Mouse (Mus musculus): ENCODE results near the gene Dxo. TPM values are rescaled to one million over a fixed set of nuclear protein-coding genes. Genes with fewer than 3 reads are reported as not detected.

Gene Dxo
- total RNA-seq, 2 experiments from 2014 or later, result 45.1 to 52.2 TPM

DNA sequence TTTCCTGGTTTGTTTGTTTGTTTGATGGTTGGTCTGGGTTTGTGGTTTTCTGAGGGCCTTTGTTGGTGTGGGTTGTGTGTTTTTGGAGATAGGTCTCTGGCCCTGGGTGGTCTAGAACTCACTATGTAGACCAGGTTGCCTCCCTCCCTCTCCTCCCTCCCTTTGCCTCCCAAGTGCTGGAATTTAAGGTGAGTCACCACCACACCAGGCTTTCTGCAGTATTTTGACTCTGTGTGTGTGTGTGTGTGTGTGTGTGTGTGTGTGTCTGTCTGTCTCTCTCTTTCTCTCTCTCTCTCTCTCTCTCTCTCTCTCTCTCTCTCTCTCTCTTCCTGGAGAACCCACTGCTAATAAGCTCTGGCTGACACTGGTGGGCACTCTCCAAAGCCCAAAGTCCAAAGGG is 44.3 kb downstream of the Dxo start:
- no peak for DNase-seq

DNA sequence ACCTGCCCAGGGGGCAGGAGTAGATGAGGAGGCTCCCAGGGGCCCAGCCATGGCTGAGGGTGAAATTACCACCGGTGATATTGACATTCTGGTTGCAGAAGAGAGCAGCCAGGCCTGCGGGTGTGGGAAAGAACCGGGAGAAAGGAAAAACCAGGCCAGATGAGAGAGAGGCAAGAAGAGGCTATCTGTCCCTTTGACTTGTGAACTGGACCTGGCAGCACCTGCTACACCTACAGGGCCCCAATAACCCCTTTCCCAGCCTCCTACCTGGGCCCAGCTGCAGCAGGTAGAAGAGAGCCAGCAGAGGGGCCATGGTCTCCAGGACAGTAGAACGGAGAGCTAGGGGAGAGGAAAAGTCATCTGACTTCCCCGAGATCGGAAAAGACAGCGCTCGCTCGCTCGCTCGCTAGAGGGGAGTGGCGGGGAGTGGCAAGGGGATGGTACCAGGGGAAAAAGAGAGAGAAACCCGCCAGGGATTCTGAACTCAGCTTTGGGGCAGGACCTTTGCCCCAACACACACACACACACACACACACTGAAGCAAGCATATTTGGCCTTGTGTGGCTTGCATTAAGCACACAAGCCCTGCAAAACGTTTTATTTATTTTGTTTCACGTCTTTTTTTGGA is 45.0 kb downstream of the Dxo start, which contains the start of gene Gm20547:
Gene Gm20547, minus strand, starts transcription at position 360 of the 628 bp plus-strand sequence.
- peak; percentile 49 for DNase-seq

DNA sequence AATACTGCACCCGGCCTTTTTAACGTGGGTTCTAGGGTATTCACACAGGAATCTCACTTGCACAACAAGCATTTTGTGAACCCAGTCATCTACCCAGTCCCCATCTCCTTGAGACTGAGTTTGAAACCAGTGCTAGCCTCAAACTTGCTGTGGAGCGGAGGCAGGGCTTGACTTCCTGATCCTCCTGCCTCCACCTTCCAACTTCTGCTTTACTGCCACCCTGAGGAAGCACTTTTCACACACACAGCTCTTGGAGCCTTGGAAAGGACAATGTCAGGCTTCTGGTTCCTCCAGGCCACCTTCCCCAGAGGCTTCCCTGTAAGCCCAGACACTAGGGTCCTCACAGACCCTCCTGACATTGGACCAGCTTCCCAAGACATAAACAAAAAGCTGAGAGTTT is 46.5 kb downstream of the Dxo start:
- no peak for DNase-seq

DNA sequence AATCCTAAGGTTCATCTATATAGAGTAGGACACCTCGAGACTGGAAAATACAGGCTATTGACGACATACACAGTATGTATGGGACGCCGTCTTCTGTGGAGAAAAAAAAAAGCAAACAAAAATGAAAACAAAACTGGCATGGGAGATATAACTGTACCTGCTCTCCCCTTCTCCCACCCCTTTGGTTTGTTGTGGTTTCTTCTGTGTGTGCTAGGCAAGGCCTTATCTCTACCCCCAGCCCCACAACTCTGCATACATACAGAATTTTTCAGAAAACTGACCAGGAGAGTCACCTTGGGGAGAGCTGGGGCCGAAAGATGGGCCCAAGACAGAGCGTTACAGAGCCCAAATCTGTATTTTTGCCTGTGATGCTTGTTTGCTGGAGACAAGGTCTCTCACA is 47.9 kb downstream of the Dxo start:
- no peak for DNase-seq

DNA sequence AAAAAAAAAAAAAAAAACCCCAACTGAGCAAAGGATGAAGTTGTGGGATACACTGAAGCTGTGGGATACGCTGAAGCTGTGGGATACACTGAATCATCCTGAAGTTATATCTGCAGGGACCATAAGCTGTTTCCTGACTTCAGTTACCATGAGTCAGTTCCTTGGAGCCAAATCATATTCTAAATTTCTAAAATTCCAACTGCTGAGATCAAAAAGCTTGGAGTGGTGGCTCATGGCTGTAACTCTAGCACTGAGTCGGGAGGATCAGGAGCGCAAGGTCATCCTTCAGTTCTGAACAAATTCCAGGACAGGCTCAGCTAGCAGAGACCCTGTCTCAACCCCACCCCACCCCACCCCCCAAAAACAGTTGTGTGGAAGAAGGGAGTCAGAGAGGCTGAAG is 48.8 kb downstream of the Dxo start:
- no peak for DNase-seq

DNA sequence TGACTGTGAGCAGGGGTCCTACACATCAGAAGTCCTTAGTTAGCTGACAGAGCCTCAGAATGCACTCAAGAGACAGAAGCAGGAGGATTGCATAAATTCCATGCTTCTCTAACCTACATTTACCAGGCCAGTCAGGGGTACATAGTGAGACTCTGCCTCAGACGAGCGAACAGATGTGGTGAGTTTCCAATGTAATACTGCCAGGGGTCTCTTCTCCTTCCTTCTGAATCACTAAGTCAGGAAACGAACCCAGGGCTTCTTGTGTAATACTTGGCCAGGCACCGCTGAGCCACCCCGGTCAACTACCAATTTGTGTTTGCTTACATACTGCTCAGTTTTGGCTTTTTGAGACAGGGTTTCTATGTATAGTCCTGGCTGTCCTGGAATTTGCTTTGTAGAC is 51.1 kb downstream of the Dxo start:
- DNase-seq, result no peak

Small RNA genes within 50 kb of the gene (microRNA-seq; reads per million reads assigned to microRNA genes)
- gene Mir6970 (not detected), gene Mir6971 (1.4 reads per million), gene Mir6972 (not detected)

Other genes with a start within 250 kb of the Dxo start
- gene Gpsm3, start 247.2 kb upstream of the Dxo start, total RNA-seq (2021), result 10 to 100 TPM; 11.0 to 12.1 TPM
- gene Pbx2, start 245.8 kb upstream of the Dxo start, total RNA-seq (2021), result 10 to 100 TPM; 39.0 to 52.4 TPM
- gene Ager, start 239.2 kb upstream of the Dxo start, total RNA-seq (2021), result 1 to 10 TPM; 2.0 to 4.3 TPM
- 10 to 100 TPM; 70.4 to 71.5 TPM for gene Rnf5, start 233.3 kb upstream of the Dxo start, total RNA-seq (2021)
- 10 to 100 TPM; 92.7 TPM for gene Agpat1, start 232.8 kb upstream of the Dxo start, total RNA-seq (2021)
- gene Egfl8, start 221.0 kb upstream of the Dxo start, total RNA-seq (2021), result 1 to 10 TPM; 6.1 to 9.9 TPM
- 10 to 100 TPM; 47.8 to 48.0 TPM for gene Ppt2, start 208.5 kb upstream of the Dxo start, total RNA-seq (2021)
- 1 to 10 TPM; 4.5 to 7.9 TPM for gene Prrt1, start 207.5 kb upstream of the Dxo start, total RNA-seq (2021)
- gene Fkbpl, start 192.3 kb upstream of the Dxo start, total RNA-seq (2021), result 10 to 100 TPM; 11.8 to 14.4 TPM
- gene Atf6b, start 189.9 kb upstream of the Dxo start, total RNA-seq (2021), result 10 to 100 TPM; 37.8 to 40.1 TPM
- 10 to 100 TPM; 40.6 to 47.3 TPM for gene Tnxb, start 166.5 kb upstream of the Dxo start, total RNA-seq (2021)
- gene C4b, start 93.1 kb upstream of the Dxo start, total RNA-seq (2021), result 100 to 1,000 TPM in 1 of 2 experiments, 10 to 100 TPM in 1; 88.4 to 156 TPM
- gene Cyp21a1, start 32.5 kb upstream of the Dxo start, total RNA-seq (2021), result 1,000 to 10,000 TPM; 2,477 to 2,588 TPM
- 10 to 100 TPM; 31.8 to 33.0 TPM for gene Stk19, start 74 bp upstream of the Dxo start, total RNA-seq (2021)
- gene Skiv2l, start 13.2 kb downstream of the Dxo start, total RNA-seq (2021), result 10 to 100 TPM; 49.2 to 60.8 TPM
- 10 to 100 TPM; 44.2 to 48.4 TPM for gene Nelfe, start 13.4 kb downstream of the Dxo start, total RNA-seq (2021)
- gene Cfb, start 25.5 kb downstream of the Dxo start, total RNA-seq (2021), result 100 to 1,000 TPM; 158 to 363 TPM
- gene Zbtb12, start 42.5 kb downstream of the Dxo start, total RNA-seq (2021), result 10 to 100 TPM; 13.5 to 17.8 TPM
- under 1 TPM in 1 of 2 experiments, not detected in 1; 0.21 TPM for gene Gm20547, start 45.0 kb downstream of the Dxo start, total RNA-seq (2021)
- 10 to 100 TPM; 41.1 TPM for gene C2, start 61.2 kb downstream of the Dxo start, total RNA-seq (2021)
- 100 to 1,000 TPM; 113 to 137 TPM for gene Ehmt2, start 61.5 kb downstream of the Dxo start, total RNA-seq (2021)
- gene Slc44a4, start 77.4 kb downstream of the Dxo start, total RNA-seq (2021), result 1 to 10 TPM in 1 of 2 experiments, under 1 TPM in 1; 1.00 to 1.2 TPM
- gene Neu1, start 94.2 kb downstream of the Dxo start, total RNA-seq (2021), result 10 to 100 TPM; 18.6 to 24.2 TPM
- gene Hspa1b, start 122.2 kb downstream of the Dxo start, total RNA-seq (2021), result 10 to 100 TPM; 16.4 to 32.9 TPM
- gene Gm20481, start 132.9 kb downstream of the Dxo start, total RNA-seq (2021), result not detected
- 10 to 100 TPM in 1 of 2 experiments, 1 to 10 TPM in 1; 7.3 to 13.6 TPM for gene Hspa1a, start 135.1 kb downstream of the Dxo start, total RNA-seq (2021)
- gene Hspa1l, start 135.7 kb downstream of the Dxo start, total RNA-seq (2021), result 1 to 10 TPM in 1 of 2 experiments, under 1 TPM in 1; 0.75 to 1.4 TPM
- gene Lsm2, start 144.8 kb downstream of the Dxo start, total RNA-seq (2021), result 10 to 100 TPM; 39.0 to 42.8 TPM
- 10 to 100 TPM; 56.5 to 63.0 TPM for gene Vars, start 164.0 kb downstream of the Dxo start, total RNA-seq (2021)
- 1 to 10 TPM in 1 of 2 experiments, under 1 TPM in 1; 0.72 to 1.5 TPM for gene Vwa7, start 179.6 kb downstream of the Dxo start, total RNA-seq (2021)
- gene Sapcd1, start 191.0 kb downstream of the Dxo start, total RNA-seq (2021), result 1 to 10 TPM; 1.1 to 1.6 TPM
- 1 to 10 TPM; 2.3 to 5.0 TPM for gene Msh5, start 209.7 kb downstream of the Dxo start, total RNA-seq (2021)
- 100 to 1,000 TPM in 1 of 2 experiments, 10 to 100 TPM in 1; 95.6 to 105 TPM for gene Clic1, start 212.9 kb downstream of the Dxo start, total RNA-seq (2021)
- 10 to 100 TPM; 35.2 to 51.7 TPM for gene Ddah2, start 222.0 kb downstream of the Dxo start, total RNA-seq (2021)
- not detected for gene Ly6g6c, start 228.4 kb downstream of the Dxo start, total RNA-seq (2021)
- gene Mpig6b, start 229.2 kb downstream of the Dxo start, total RNA-seq (2021), result under 1 TPM; 0.24 to 0.30 TPM
- gene Ly6g6e, start 239.9 kb downstream of the Dxo start, total RNA-seq (2021), result under 1 TPM in 1 of 2 experiments, not detected in 1; 0.27 TPM
- gene Ly6g6d, start 241.0 kb downstream of the Dxo start, total RNA-seq (2021), result 1 to 10 TPM; 1.1 to 2.2 TPM
- gene Ly6g6f, start 248.6 kb downstream of the Dxo start, total RNA-seq (2021), result under 1 TPM in 1 of 2 experiments, not detected in 1; 0.48 TPM